Mouse (Mus musculus) c-Kit-positive CD71-positive TER-119-positive erythroid progenitor cells, embryonic 14.5 days (primary cell): Measurements from ENCODE around the gene Gm10799.
"Not testable (repeated sequence)": the region's sequence is repeated elsewhere in the genome, so short reads cannot be mapped to it uniquely, and the experiment has no call there.

Experiments
- DNase-seq: peaks from one replicate; pipeline ENCODE4 v3.0.0-alpha.2; 2013; ENCODE audit warnings: low spot score

Gene Gm10799

GRCm38 (mm10) chr2:104068450-104068849 is at the start of gene Gm10799:
Gene Gm10799 (minus strand): TSS chr2:104068550.
- DNase-seq = not testable (repeated sequence)

- not testable (repeated sequence) for DNase-seq
These were observed 48.8 kb upstream of the Gm10799 start for GRCm38 (mm10) chr2:104117173-104117572.

GRCm38 (mm10) chr2:104114898-104115297 is 46.5 kb upstream of the Gm10799 start:
- no peak for DNase-seq

GRCm38 (mm10) chr2:104113563-104113962 is 45.2 kb upstream of the Gm10799 start:
- DNase-seq = not testable (repeated sequence)

- DNase-seq = not testable (repeated sequence)
These were observed 42.9 kb upstream of the Gm10799 start for GRCm38 (mm10) chr2:104111170-104111797.

- no peak for DNase-seq
These were observed 41.7 kb upstream of the Gm10799 start for GRCm38 (mm10) chr2:104110031-104110430.

GRCm38 (mm10) chr2:104109528-104109927 is 41.2 kb upstream of the Gm10799 start:
- DNase-seq = no peak

GRCm38 (mm10) chr2:104109021-104109420 is 40.7 kb upstream of the Gm10799 start:
- DNase-seq = not testable (repeated sequence)

- no peak for DNase-seq
These were observed 36.5 kb upstream of the Gm10799 start for GRCm38 (mm10) chr2:104104800-104105199.

- DNase-seq = no peak
These were observed 31.6 kb upstream of the Gm10799 start for GRCm38 (mm10) chr2:104099946-104100345.

GRCm38 (mm10) chr2:104099231-104099585 is 30.9 kb upstream of the Gm10799 start:
- DNase-seq = no peak

GRCm38 (mm10) chr2:104098529-104099230 is 30.3 kb upstream of the Gm10799 start:
- DNase-seq = peak; percentile 52

GRCm38 (mm10) chr2:104097396-104097795 is 29.0 kb upstream of the Gm10799 start:
- DNase-seq = not testable (repeated sequence)

- DNase-seq = not testable (repeated sequence)
These were observed 28.4 kb upstream of the Gm10799 start for GRCm38 (mm10) chr2:104096796-104097195.

GRCm38 (mm10) chr2:104096256-104096655 is 27.9 kb upstream of the Gm10799 start:
- no peak for DNase-seq

- DNase-seq = peak; percentile 92
These were observed 27.4 kb upstream of the Gm10799 start, which contains the start of gene Cd59a for GRCm38 (mm10) chr2:104095741-104096213. Gene Cd59a (plus strand): TSS chr2:104095801.

- DNase-seq = no peak
These were observed 25.0 kb upstream of the Gm10799 start for GRCm38 (mm10) chr2:104093305-104093704.

GRCm38 (mm10) chr2:104087562-104087961 is 19.2 kb upstream of the Gm10799 start:
- peak; percentile 53 for DNase-seq

- not testable (repeated sequence) for DNase-seq
These were observed 15.7 kb upstream of the Gm10799 start for GRCm38 (mm10) chr2:104084027-104084426.

- no peak for DNase-seq
These were observed 14.1 kb upstream of the Gm10799 start for GRCm38 (mm10) chr2:104082474-104082873.

GRCm38 (mm10) chr2:104081436-104082050 is 13.2 kb upstream of the Gm10799 start:
- DNase-seq = not testable (repeated sequence)

GRCm38 (mm10) chr2:104078285-104078684 is 9.9 kb upstream of the Gm10799 start:
- DNase-seq = peak; percentile 65

- peak; percentile 65 for DNase-seq
These were observed 1.4 kb upstream of the Gm10799 start, which contains the start of gene Cd59b for GRCm38 (mm10) chr2:104069704-104070185. Gene Cd59b (plus strand): TSS chr2:104069849.
